Mouse (Mus musculus): ENCODE results near the gene Speer4d. TPM values are rescaled to one million over a fixed set of nuclear protein-coding genes. Genes with fewer than 3 reads are reported as not detected.
"Not testable (repeated sequence)": the region's sequence is repeated elsewhere in the genome, so short reads cannot be mapped to it uniquely, and the experiment has no call there.

Speer4d gene
- total RNA-seq (2014; rRNA removed) = not detected in 2 replicates
- not detected in 2 replicates for polyA plus RNA-seq (2012; rRNA removed)

GRCm38 (mm10) chr5:15618764-15619163, at the start of gene Speer4d:
Gene Speer4d (plus strand): TSS chr5:15619064.
- not testable (repeated sequence) for H3K36me3 ChIP-seq (ENCODE audit: control insufficient read depth, insufficient read depth, low read length); H3K27ac ChIP-seq (replicated peaks; ENCODE audit: insufficient read depth, low read depth, low read length); H3K4me3 ChIP-seq (ENCODE audit: insufficient read depth, low read depth, low read length); H3K79me2 ChIP-seq (ENCODE audit: control insufficient read depth, insufficient read depth, low read length); DNase-seq (ENCODE audit: extremely low read depth, low read depth, low spot score); H3K27me3 ChIP-seq (ENCODE audit: control insufficient read depth, insufficient read depth, low read length); H3K9ac ChIP-seq (ENCODE audit: low read depth, low read length); H3K4me1 ChIP-seq (ENCODE audit: control insufficient read depth, insufficient read depth, low read length)
- WGBS = 35% methylated on average over 1 of the region's 1 CpGs

- not testable (repeated sequence) for H3K4me3 ChIP-seq (ENCODE audit: insufficient read depth, low read depth, low read length); H3K27ac ChIP-seq (replicated peaks; ENCODE audit: insufficient read depth, low read depth, low read length); H3K4me1 ChIP-seq (ENCODE audit: control insufficient read depth, insufficient read depth, low read length); H3K36me3 ChIP-seq (ENCODE audit: control insufficient read depth, insufficient read depth, low read length); DNase-seq (ENCODE audit: extremely low read depth, low read depth, low spot score); H3K79me2 ChIP-seq (ENCODE audit: control insufficient read depth, insufficient read depth, low read length); H3K27me3 ChIP-seq (ENCODE audit: control insufficient read depth, insufficient read depth, low read length); H3K9ac ChIP-seq (ENCODE audit: low read depth, low read length)
Measured at GRCm38 (mm10) chr5:15573735-15574134, 45.1 kb upstream of the Speer4d start.

GRCm38 (mm10) chr5:15577033-15577432, 41.8 kb upstream of the Speer4d start, which contains the start of gene Gm21083:
Gene Gm21083 (plus strand): TSS chr5:15577333.
- H3K9ac ChIP-seq (ENCODE audit: low read depth, low read length); H3K4me3 ChIP-seq (ENCODE audit: insufficient read depth, low read depth, low read length); DNase-seq (ENCODE audit: extremely low read depth, low read depth, low spot score); H3K4me1 ChIP-seq (ENCODE audit: control insufficient read depth, insufficient read depth, low read length); H3K27me3 ChIP-seq (ENCODE audit: control insufficient read depth, insufficient read depth, low read length); H3K79me2 ChIP-seq (ENCODE audit: control insufficient read depth, insufficient read depth, low read length); H3K27ac ChIP-seq (replicated peaks; ENCODE audit: insufficient read depth, low read depth, low read length); H3K36me3 ChIP-seq (ENCODE audit: control insufficient read depth, insufficient read depth, low read length): not testable (repeated sequence)
- WGBS = no CpG with 5 or more reads among the region's 1 CpGs

- H3K4me1 ChIP-seq (ENCODE audit: control insufficient read depth, insufficient read depth, low read length); H3K4me3 ChIP-seq (ENCODE audit: insufficient read depth, low read depth, low read length); H3K9ac ChIP-seq (ENCODE audit: low read depth, low read length); H3K27ac ChIP-seq (replicated peaks; ENCODE audit: insufficient read depth, low read depth, low read length); H3K36me3 ChIP-seq (ENCODE audit: control insufficient read depth, insufficient read depth, low read length); H3K79me2 ChIP-seq (ENCODE audit: control insufficient read depth, insufficient read depth, low read length); H3K27me3 ChIP-seq (ENCODE audit: control insufficient read depth, insufficient read depth, low read length): not testable (repeated sequence)
- TF ChIP-seq CTCF (IDR thresholded peaks at IDR 0.05; ENCODE audit: low read depth, low read length) = peak; percentile 37
- peak; percentile 35 for DNase-seq (ENCODE audit: extremely low read depth, low read depth, low spot score)
Measured at GRCm38 (mm10) chr5:15586351-15586750, 32.5 kb upstream of the Speer4d start.

GRCm38 (mm10) chr5:15588291-15588690, 30.6 kb upstream of the Speer4d start:
- not testable (repeated sequence) for H3K36me3 ChIP-seq (ENCODE audit: control insufficient read depth, insufficient read depth, low read length); H3K27ac ChIP-seq (replicated peaks; ENCODE audit: insufficient read depth, low read depth, low read length); H3K79me2 ChIP-seq (ENCODE audit: control insufficient read depth, insufficient read depth, low read length); H3K4me3 ChIP-seq (ENCODE audit: insufficient read depth, low read depth, low read length); H3K27me3 ChIP-seq (ENCODE audit: control insufficient read depth, insufficient read depth, low read length); H3K9ac ChIP-seq (ENCODE audit: low read depth, low read length); H3K4me1 ChIP-seq (ENCODE audit: control insufficient read depth, insufficient read depth, low read length)
- 31% methylated on average over 6 of the region's 6 CpGs for WGBS
- peak; percentile 9 for DNase-seq (ENCODE audit: extremely low read depth, low read depth, low spot score)
- peak; percentile 25; the same call in 1 of the 2 replicates for TF ChIP-seq CTCF (IDR thresholded peaks at IDR 0.05; ENCODE audit: low read depth, low read length)

GRCm38 (mm10) chr5:15590635-15591034, 28.2 kb upstream of the Speer4d start:
- H3K27me3 ChIP-seq (ENCODE audit: control insufficient read depth, insufficient read depth, low read length); H3K27ac ChIP-seq (replicated peaks; ENCODE audit: insufficient read depth, low read depth, low read length); H3K9ac ChIP-seq (ENCODE audit: low read depth, low read length); H3K4me1 ChIP-seq (ENCODE audit: control insufficient read depth, insufficient read depth, low read length); H3K79me2 ChIP-seq (ENCODE audit: control insufficient read depth, insufficient read depth, low read length); H3K4me3 ChIP-seq (ENCODE audit: insufficient read depth, low read depth, low read length); DNase-seq (ENCODE audit: extremely low read depth, low read depth, low spot score); H3K36me3 ChIP-seq (ENCODE audit: control insufficient read depth, insufficient read depth, low read length): not testable (repeated sequence)
- whole genome bisulfite sequencing = 51% methylated on average over 5 of the region's 5 CpGs

- not testable (repeated sequence) for H3K27me3 ChIP-seq (ENCODE audit: control insufficient read depth, insufficient read depth, low read length); H3K4me3 ChIP-seq (ENCODE audit: insufficient read depth, low read depth, low read length); H3K27ac ChIP-seq (replicated peaks; ENCODE audit: insufficient read depth, low read depth, low read length); H3K4me1 ChIP-seq (ENCODE audit: control insufficient read depth, insufficient read depth, low read length); H3K36me3 ChIP-seq (ENCODE audit: control insufficient read depth, insufficient read depth, low read length); DNase-seq (ENCODE audit: extremely low read depth, low read depth, low spot score); H3K79me2 ChIP-seq (ENCODE audit: control insufficient read depth, insufficient read depth, low read length); H3K9ac ChIP-seq (ENCODE audit: low read depth, low read length)
- 60% methylated on average over 2 of the region's 2 CpGs for WGBS
Measured at GRCm38 (mm10) chr5:15591577-15591976, 27.3 kb upstream of the Speer4d start.

GRCm38 (mm10) chr5:15598831-15599230, 20.0 kb upstream of the Speer4d start:
- not testable (repeated sequence) for H3K9ac ChIP-seq (ENCODE audit: low read depth, low read length); H3K4me3 ChIP-seq (ENCODE audit: insufficient read depth, low read depth, low read length); H3K27me3 ChIP-seq (ENCODE audit: control insufficient read depth, insufficient read depth, low read length); H3K4me1 ChIP-seq (ENCODE audit: control insufficient read depth, insufficient read depth, low read length); DNase-seq (ENCODE audit: extremely low read depth, low read depth, low spot score); H3K27ac ChIP-seq (replicated peaks; ENCODE audit: insufficient read depth, low read depth, low read length); H3K36me3 ChIP-seq (ENCODE audit: control insufficient read depth, insufficient read depth, low read length); H3K79me2 ChIP-seq (ENCODE audit: control insufficient read depth, insufficient read depth, low read length)

- not testable (repeated sequence) for H3K9ac ChIP-seq (ENCODE audit: low read depth, low read length); H3K79me2 ChIP-seq (ENCODE audit: control insufficient read depth, insufficient read depth, low read length); H3K27ac ChIP-seq (replicated peaks; ENCODE audit: insufficient read depth, low read depth, low read length); H3K36me3 ChIP-seq (ENCODE audit: control insufficient read depth, insufficient read depth, low read length); DNase-seq (ENCODE audit: extremely low read depth, low read depth, low spot score); H3K4me1 ChIP-seq (ENCODE audit: control insufficient read depth, insufficient read depth, low read length); H3K27me3 ChIP-seq (ENCODE audit: control insufficient read depth, insufficient read depth, low read length); H3K4me3 ChIP-seq (ENCODE audit: insufficient read depth, low read depth, low read length)
- 39% methylated on average over 4 of the region's 4 CpGs for WGBS
Measured at GRCm38 (mm10) chr5:15600342-15600741, 18.5 kb upstream of the Speer4d start.

Measured in liver, adult 2 months (tissue).